Mouse (Mus musculus) v-Abl transformed pro-B cells (cell line): Measurements from ENCODE around the gene Frem2.

Source experiments
- in situ Hi-C, 2 experiments: fragments of 400-800 bp; cut with MboI; formaldehyde crosslinking; loops; one replicate each; pipeline ENCODE4 v1.15.1; 2025; ENCODE audit not compliant: unreplicated experiment in 2 of 2

Gene Frem2

DNA sequence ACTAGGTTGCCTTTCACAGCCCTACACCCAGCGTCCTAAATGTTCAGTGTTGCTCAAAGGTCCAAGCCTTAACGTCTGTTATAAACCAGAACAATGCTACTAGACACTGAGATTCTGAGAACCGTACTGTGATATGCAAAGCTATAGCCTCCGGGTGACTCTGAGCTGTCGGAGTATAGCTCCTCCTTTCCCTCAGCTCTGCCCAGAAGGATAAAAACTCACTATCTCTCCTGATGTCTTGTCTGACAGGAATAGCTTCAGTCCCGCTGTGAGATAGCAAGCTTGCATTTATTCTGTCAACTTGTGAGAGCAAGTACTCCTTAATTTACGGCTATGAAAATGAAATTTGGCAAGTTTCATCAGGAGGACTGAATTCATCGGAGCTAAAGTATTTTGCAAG lies 33.9 kb downstream of the Frem2 start:
- in situ Hi-C loops: no loop called here

- in situ Hi-C loops: no loop called here
Measured at GRCm38 (mm10) chr3:53620978-53621377, 36.2 kb downstream of the Frem2 start.

DNA sequence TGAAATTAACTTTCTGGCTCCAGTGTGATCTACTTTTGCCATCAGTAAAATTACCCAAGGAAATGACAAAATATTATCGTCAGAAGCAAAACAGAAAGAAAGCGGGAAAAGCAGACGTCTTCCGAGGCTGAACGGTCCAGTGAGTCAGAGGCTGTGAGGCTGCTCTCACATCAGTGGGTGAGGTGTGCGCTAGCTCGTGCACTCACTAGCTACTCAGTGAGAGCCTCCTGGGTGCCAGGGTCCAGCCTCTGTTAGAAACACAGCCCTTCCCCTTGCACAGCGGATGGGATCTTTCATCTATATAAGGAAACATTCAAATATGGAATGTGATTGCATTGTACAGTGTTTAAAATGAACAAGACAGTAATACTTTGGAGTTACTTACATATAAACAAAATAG lies 36.8 kb downstream of the Frem2 start:
- in situ Hi-C loops: no loop called here

- in situ Hi-C loops: no loop called here
Measured at GRCm38 (mm10) chr3:53611106-53611505, 46.0 kb downstream of the Frem2 start.

DNA sequence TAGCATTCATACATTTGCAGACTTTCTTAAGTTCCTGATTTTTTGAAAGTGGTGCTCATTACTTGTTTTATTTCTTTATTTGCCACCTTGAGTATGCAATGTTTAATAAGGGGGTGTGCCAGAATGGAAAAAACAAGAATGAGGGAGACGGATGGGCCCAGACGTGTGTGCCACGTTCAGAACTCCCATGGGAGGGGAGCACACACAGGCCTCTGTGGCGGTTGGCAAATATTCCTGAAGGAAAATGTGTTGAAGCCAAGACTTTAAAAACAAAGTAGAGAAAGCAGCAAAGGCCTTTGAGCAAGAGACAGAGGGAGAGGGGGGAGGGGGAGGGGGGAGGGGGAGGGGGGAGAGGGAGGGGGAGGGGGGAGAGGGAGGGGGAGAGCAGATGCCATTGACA lies 47.3 kb downstream of the Frem2 start:
- in situ Hi-C loops: loop anchor here in 1 of 2 experiments (10.0 kb wide), 1 partner anchor 115 kb away; no protein-coding TSS in a partner anchor

- in situ Hi-C loops: loop anchor here in 1 of 2 experiments (10.0 kb wide), 1 partner anchor 125 kb away; no protein-coding TSS in a partner anchor
Measured at GRCm38 (mm10) chr3:53600140-53600539, 57.0 kb downstream of the Frem2 start.

DNA sequence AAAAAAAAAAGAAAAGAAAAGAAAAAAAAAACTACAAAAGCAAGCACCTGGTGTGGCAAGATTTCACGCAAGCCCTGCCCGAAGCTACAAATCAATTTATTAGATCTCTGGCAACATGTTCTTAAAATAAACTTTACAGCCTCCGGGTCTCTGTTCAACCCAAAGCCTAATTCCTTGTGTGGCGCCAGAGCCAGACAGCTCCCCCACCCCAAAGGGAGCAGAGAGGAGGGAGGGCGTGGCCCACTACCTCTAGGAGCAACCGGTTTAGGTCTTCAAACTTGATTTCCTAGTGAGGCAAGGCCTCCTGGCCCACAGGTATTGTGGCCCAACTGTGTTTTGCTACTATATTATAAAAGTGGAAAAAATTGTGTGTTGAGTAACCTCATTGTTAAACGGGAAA lies 57.8 kb downstream of the Frem2 start:
- in situ Hi-C loops: loop anchor here (10.0 to 25.0 kb wide), 4 partner anchors 388 to 1088 kb away; partner anchors contain the start of gene Supt20 (in 1 of the 2)

DNA sequence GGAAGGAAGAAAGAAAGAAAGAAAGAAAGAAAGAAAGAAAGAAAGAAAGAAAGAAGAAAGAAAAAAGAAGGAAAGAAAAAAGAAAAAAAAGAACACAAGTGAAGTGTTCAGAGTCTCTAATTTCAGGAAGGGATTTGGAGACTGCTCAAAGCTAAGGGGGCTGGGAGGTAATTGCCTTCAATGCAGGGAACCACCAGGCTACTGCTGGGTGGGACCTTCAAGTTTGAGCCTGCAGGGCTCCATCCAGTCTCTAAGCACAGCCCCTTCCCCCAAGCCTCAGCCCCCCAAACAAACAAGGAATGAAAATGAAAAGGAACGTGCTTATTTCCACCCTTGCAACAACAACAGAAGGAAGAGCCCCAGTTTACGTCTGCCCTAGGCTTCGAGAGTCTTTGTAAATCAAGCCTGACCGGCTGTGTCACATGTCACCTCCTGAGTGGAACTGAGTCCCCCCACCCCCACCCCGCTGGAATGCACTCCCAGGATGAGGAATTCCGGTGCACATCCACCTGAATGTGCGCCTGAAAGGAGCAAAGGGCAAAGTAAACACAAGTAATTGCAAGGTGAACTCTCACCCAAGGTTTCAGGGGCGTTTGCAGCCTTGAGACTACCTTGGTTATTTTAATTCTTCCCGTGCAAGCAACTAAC lies 58.9 kb downstream of the Frem2 start:
- in situ Hi-C loops: loop anchor here (10.0 to 25.0 kb wide), 4 partner anchors 389 to 1089 kb away; partner anchors contain the start of gene Supt20 (in 1 of the 2)

DNA sequence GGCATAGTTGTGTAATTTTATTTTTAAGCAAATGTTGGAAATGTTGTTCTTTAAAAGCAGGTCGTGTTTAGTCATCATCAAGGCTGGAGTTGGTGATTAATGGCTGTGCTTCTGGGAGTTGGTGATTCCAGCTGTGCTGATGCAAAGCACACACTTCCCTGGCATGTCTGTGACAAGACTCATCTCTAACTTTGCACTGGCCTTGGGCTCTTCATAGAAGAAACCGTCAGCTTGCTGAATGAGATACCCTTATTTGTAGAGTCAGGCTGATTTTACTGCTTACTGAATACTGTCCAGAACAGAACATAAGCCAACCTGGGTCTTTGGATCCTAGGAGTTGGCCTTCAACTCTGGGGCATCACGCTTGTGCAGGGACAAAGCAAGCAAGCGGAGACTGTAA lies 62.7 kb downstream of the Frem2 start:
- in situ Hi-C loops: loop anchor here (5.0 to 25.0 kb wide), 6 partner anchors 138 to 1093 kb away; partner anchors contain the start of genes Trpc4 (in 2 of the 2) and Supt20 (in 1 of the 2)

DNA sequence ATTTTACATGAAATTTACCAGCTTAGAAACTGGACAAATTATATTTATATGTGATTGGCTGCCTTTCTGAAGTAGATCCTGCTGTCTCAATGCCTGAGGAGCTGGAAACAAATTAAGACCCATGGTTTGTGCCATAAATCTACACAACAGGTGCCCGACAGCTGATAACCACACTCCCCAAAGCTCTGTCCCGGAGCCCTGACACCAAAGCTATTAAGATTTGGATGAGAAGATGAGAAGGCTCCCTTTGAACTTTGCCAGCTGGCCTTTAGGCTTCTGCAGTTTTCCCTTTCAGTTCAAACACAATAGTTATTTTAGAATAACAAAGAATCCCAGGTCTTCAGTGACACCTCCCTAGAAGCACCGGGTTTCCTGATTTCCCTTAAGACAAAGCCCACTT lies 63.4 kb downstream of the Frem2 start:
- in situ Hi-C loops: loop anchor here (5.0 to 25.0 kb wide), 6 partner anchors 139 to 1094 kb away; partner anchors contain the start of genes Trpc4 (in 2 of the 2) and Supt20 (in 1 of the 2)

DNA sequence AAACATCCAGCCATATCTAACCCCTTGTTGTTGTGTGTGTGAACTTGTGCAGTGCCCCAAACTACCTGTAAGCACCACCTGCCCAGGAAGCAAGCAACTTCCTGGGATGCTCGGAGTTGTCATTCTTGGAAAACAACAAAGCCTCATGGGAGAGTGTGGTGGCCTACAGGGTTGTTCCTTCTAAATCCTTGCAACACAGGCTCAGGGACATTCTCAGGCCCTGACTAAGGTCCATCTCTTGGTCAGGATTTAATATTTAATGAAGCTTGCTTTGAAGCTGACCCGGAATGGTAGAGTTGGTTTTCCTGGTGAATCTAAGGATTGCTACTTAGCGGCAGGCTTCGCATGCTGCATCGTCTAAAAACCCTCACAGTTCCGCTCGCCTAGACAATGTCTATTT lies 65.1 kb downstream of the Frem2 start:
- in situ Hi-C loops: loop anchor here (5.0 to 25.0 kb wide), 6 partner anchors 140 to 1095 kb away; partner anchors contain the start of genes Trpc4 (in 2 of the 2) and Supt20 (in 1 of the 2)

DNA sequence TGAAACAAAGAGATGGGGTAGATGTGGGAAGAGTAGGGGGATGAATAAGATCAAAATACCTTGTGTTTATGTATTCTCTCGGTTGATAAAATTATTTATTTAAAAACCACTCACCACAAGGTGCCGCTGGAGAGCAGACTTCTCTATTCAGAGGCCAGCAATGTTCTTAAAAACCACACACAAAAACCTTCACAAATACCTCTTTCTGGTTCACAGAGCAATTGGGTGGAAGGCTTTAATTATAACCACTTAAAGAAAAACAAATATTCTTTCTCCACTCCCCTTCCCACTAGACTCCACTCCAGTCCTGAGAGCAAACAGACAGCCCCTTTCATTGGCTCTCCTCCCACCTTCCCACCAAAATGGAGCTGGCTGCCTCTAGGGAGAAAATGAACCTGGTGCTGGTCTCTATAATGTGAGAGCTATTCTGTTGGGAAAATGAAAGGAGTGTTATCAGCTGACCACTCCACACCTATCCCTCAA lies 67.0 kb downstream of the Frem2 start:
- in situ Hi-C loops: loop anchor here (5.0 to 25.0 kb wide), 6 partner anchors 142 to 1097 kb away; partner anchors contain the start of genes Trpc4 (in 2 of the 2) and Supt20 (in 1 of the 2)

DNA sequence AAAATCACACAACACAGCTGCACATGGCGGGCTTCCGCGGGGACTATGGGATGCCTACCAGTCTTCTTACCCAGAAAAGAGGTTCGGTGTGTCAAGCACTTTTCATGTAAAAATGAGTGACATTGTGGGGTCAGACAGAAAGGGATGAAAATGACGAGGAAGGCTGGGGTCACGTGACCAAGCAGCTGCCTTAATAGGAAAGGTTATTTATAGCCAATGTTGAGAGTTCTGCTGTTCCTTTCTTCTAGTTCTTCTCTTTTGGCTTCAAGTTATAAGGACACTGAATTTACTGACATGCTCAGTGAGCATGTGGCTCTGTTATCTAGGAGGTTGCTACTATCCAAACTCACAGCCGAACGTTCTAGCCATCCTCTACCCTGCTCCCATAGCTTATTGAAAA lies 73.9 kb downstream of the Frem2 start:
- in situ Hi-C loops: loop anchor here in 1 of 2 experiments (25.0 kb wide), 2 partner anchors 404 to 1104 kb away; partner anchors contain the start of gene Supt20

- in situ Hi-C loops: loop anchor here in 1 of 2 experiments (25.0 kb wide), 2 partner anchors 407 to 1107 kb away; partner anchors contain the start of gene Supt20
Measured at GRCm38 (mm10) chr3:53580596-53581254, 76.4 kb downstream of the Frem2 start.

- in situ Hi-C loops: loop anchor here in 1 of 2 experiments (25.0 kb wide), 2 partner anchors 408 to 1108 kb away; partner anchors contain the start of gene Supt20
Measured at GRCm38 (mm10) chr3:53579121-53579704, 77.9 kb downstream of the Frem2 start.

DNA sequence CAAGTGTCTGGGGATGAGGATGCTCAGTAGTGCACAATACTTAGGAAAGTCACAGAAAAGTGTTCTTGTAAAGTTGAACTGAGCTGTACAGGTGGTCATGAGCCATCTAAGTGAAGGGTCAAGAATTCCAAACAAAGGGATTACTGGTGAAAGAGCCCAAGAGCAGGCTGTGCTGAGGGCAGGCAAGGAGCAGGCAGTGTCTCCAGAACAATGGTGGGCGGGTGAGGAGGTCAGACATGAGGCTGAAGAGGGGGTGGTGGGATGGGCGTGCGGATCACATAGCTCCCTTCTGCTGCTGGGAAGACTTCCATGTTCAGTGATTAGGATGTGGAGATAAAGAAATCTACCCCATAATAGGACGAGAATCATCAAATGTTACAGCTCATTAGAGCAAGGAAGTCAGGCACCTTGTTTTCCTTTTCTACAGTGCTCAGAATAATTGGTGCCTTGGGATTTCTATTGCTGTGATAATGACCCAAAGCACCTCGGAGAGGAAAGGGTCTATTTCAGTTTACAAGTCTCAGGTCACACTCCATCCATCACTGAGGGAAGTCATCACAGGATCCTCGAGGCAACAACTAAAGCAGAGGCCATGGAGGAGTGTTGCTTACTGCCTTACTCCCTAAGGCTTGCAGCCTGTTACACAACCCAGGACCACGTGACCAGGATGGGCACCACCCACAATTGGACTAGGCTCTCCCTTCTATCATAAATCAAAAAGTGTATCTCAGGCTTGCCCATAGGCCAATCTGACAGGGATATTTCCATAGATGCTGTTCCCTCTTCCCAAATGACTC lies 80.6 kb downstream of the Frem2 start:
- in situ Hi-C loops: loop anchor here in 1 of 2 experiments (25.0 kb wide), 2 partner anchors 411 to 1111 kb away; partner anchors contain the start of gene Supt20

DNA sequence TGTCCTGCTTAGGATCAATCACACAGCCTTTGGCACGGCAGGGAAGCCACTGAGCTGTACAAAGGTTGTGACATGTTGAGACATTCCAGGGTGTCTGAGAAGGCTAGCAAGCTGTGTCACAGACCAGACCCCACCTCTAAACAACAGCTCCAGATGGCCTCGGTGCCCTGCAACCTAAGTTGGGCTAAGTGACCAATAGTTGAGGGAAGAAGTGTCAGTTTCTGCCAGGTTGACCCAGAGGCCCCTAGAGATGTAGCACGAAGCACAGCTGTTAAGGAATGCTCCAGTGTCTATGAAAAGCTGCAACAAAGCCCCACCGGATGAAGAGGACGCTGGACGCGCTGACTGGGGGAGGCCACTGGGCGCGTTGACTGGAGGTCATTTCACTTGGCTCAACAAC lies 83.0 kb downstream of the Frem2 start:
- in situ Hi-C loops: no loop called here

GRCm38 (mm10) chr3:53571663-53572062 lies 85.5 kb downstream of the Frem2 start:
- in situ Hi-C loops: no loop called here

DNA sequence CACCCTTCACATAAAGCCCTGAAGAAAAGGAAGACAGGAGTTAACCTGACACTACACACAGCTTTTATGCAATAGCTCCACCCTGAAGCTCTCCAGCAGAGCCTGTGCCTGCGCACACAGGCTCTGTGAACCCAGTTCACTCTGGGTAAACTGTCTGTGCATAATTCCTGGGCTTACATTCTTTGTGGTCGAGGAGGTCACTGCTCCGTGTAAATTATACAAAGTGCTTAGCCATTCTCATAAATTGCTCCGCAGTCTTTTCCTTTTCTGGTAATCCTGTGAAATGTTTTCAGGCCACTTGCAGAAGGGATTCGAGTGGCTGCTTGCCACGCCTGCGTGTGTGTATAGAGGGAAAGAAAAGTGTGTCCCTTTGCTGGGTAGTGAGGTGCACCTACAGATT lies 92.6 kb downstream of the Frem2 start:
- in situ Hi-C loops: no loop called here

GRCm38 (mm10) chr3:53563746-53564145 lies 93.4 kb downstream of the Frem2 start:
- in situ Hi-C loops: no loop called here
